Mouse (Mus musculus) megakaryocyte, embryonic 14.5 days (primary cell): ENCODE data around the gene Npr1.

ENCODE experiments used
- FLI1 ChIP-seq: IDR thresholded peaks from 2 replicates; pipeline ENCODE4 v1.6.1; 2012; ENCODE audit warnings: low read length, inconsistent platforms, mixed read lengths
- GATA1 ChIP-seq: IDR thresholded peaks from 3 replicates; pipeline ENCODE4 v1.6.1; 2012; ENCODE audit warnings: mixed read lengths, low read length, inconsistent platforms, borderline replicate concordance

DNA sequence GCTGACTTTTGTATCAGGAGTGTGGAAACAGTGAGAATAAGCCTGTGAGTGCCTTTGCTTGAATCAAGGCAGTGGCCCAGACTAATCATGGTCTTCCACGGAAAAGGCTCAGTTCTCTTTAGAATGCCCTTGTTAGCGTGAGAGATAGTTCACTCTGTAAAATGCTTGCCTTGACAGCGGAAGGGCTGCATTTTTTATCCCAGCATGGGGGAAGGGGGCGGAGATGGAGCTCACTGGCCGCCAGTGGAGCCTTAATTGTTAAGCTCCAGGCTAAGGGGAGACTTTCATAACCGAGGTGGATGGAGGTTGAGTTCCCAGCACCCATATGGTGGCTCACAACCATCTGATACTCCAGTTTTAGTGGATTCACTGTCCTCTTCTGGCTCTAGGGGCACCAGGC, 17.0 kb downstream of the Npr1 start:
- TF ChIP-seq GATA1, result no peak
- no peak for TF ChIP-seq FLI1
